Mouse (Mus musculus): ENCODE results near the gene Gbp2b.
"Not testable (repeated sequence)": the region's sequence is repeated elsewhere in the genome, so short reads cannot be mapped to it uniquely, and the experiment has no call there.

Gene Gbp2b

GRCm38 (mm10) chr3:142620956-142621562 is 26.4 kb downstream of the Gbp2b start:
- no peak for DNase-seq (ENCODE audit: low spot score)

DNA sequence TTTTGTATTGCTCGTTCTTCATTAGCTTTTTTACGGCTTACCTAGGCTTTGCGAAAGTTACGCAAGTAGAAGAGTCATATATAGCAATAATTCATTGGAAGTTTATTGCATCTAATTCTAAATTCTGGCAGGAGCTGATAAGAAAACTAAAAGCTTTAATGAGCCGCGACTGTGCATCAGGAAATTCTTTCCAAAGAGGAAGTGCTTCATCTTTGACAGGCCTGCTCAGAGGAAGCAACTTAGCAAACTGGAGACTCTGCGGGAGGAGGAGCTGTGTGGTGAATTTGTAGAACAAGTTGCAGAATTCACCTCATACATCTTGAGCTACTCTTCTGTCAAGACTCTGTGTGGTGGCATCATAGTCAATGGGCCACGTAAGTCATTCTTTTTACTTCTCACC is 35.7 kb downstream of the Gbp2b start:
- no peak for DNase-seq (ENCODE audit: low spot score)

GRCm38 (mm10) chr3:142640201-142640600 is 45.6 kb downstream of the Gbp2b start:
- DNase-seq (ENCODE audit: low spot score), result peak; percentile 29

GRCm38 (mm10) chr3:142645949-142646348 is 51.3 kb downstream of the Gbp2b start:
- peak; percentile 37 for DNase-seq (ENCODE audit: low spot score)

- DNase-seq (ENCODE audit: low spot score), result not testable (repeated sequence)
These were observed 53.2 kb downstream of the Gbp2b start for GRCm38 (mm10) chr3:142647836-142648235.

DNA sequence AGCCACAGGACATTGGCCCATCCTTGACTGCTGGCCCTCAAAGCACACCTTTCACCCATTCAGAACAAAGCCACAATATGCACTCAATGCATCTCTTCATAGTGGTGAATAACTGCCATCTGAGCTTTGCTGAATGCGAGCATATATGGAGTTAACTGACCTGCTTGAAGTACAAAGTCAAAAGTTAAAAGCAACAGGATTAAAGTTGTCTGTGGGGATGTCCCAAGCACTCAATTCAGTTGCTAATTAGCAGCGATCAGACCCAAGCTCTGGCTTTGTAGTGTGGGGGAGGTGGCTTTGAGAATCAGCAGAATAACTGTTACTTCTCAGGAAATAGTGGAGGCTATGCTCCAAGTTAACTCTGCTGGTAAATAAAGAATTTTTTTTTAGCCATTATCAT is 55.6 kb downstream of the Gbp2b start:
- no peak for DNase-seq (ENCODE audit: low spot score)

DNA sequence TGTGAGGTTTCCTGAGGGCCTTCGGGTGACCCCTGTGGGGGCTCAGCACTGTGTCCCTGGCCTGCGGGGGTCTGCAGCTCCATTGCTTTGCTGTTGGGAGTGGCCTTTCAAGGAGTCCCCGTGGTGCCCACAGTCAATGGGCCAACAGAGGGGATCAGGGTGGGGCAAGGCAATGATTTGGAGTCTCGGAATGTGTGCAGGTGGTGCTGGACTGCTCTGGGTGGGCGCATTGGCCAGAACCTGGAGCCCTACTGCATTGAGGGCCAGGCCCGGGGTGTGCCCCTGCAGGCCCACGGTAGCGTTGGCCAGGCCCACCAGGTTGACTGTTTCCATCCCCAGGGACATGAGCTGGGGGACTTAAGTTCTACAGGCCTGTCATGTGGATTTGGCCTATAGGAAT is 70.1 kb downstream of the Gbp2b start:
- DNase-seq (ENCODE audit: low spot score), result no peak
